Mouse (Mus musculus) lung, embryonic 14.5 days (tissue): ENCODE data around the gene Gm5039. TPM values are rescaled to one million over a fixed set of nuclear protein-coding genes. Genes with fewer than 3 reads are reported as not detected.
"Not testable (repeated sequence)": the region's sequence is repeated elsewhere in the genome, so short reads cannot be mapped to it uniquely, and the experiment has no call there.

Source experiments
- ATAC-seq: fragments of 200-750 bp; cut with Nextera tagmentation; 2 replicates; pipeline ENCODE4 v1.8.0; 2017; ENCODE audit warnings: mild to moderate bottlenecking, moderate TSS enrichment, moderate library complexity; ENCODE audit not compliant: insufficient read depth
- DNase-seq: peaks from one replicate; pipeline ENCODE4 v3.0.0-alpha.2; 2015
- H3K27ac ChIP-seq: fragments of 300-500 bp; sonication (generic); 2 replicates; pipeline ENCODE4 v1.5.1; 2014; ENCODE audit warnings: low read depth, mild to moderate bottlenecking, moderate library complexity
- H3K27me3 ChIP-seq: fragments of 300-500 bp; sonication (generic); 2 replicates; pipeline ENCODE4 v1.6.1; 2014; ENCODE audit warnings: low read length, control low read depth; ENCODE audit not compliant: insufficient read depth
- H3K36me3 ChIP-seq: fragments of 300-500 bp; sonication (generic); 2 replicates; pipeline ENCODE4 v1.6.1; 2014; ENCODE audit warnings: control low read depth; ENCODE audit not compliant: insufficient read depth
- H3K4me1 ChIP-seq: fragments of 300-500 bp; sonication (generic); 2 replicates; pipeline ENCODE4 v1.6.1; 2014; ENCODE audit warnings: antibody characterized with exemption, control low read depth; ENCODE audit not compliant: insufficient read depth
- H3K4me2 ChIP-seq: fragments of 300-500 bp; sonication (generic); 2 replicates; pipeline ENCODE4 v1.6.1; 2014; ENCODE audit warnings: mild to moderate bottlenecking
- H3K4me3 ChIP-seq: fragments of 300-500 bp; sonication (generic); 2 replicates; pipeline ENCODE4 v1.5.1; 2014; ENCODE audit warnings: low read depth, low read length
- H3K9ac ChIP-seq: fragments of 300-500 bp; sonication (generic); 2 replicates; pipeline ENCODE4 v1.6.1; 2014
- H3K9me3 ChIP-seq: fragments of 300-500 bp; sonication (generic); 2 replicates; pipeline ENCODE4 v1.6.1; 2016; ENCODE audit warnings: low read depth, low read length, control low read depth
- CTCF ChIP-seq: IDR thresholded peaks from 2 replicates; pipeline ENCODE4 v1.5.1; 2016; ENCODE audit warnings: antibody characterized with exemption, low read depth
- WGBS: fragments of 180-500 bp; shearing (Covaris S2); extraction: QIAGEN DNeasy Blood & Tissue Kit; methylation state at CpG from one replicate; pipeline ENCODE4 v1.1.7; 2014; 5-methylcytosine and 5-hydroxymethylcytosine counted together
- polyA plus RNA-seq: library from polyadenylated mRNA; unstranded; fragments of >200 nt; fragmentation: Nextera tagmentation; extraction: Ambion mirVana; gene quantifications from 2 replicates; pipeline ENCODE4 v1.2.1, GENCODE M21; 2014

The Gm5039 gene
- polyA plus RNA-seq, 1 experiment from 2014 or later: not detected

GRCm38 (mm10) chr12:88360441-88361119 lies 36.8 kb upstream of the Gm5039 start, which contains the start of gene Adck1:
TSS of gene Adck1 (plus strand) at chr12:88360554.
- WGBS: under 1% methylated on average over 38 of the region's 38 CpGs
- H3K36me3 ChIP-seq: no peaks in the 10 kb centered on the region
- peak; percentile 99 for ATAC-seq

GRCm38 (mm10) chr12:88354182-88354702 lies 30.4 kb upstream of the Gm5039 start:
- 18% methylated on average over 41 of the region's 41 CpGs for WGBS
- peak; percentile 69; the same call in 1 of the 2 replicates for ATAC-seq
- no peaks in the 10 kb centered on the region for H3K4me1 ChIP-seq
- no peak overlapping the region for H3K27ac ChIP-seq
- H3K4me2 ChIP-seq: peak overlapping the region; percentile 57
- TF ChIP-seq CTCF: no peak
- H3K27me3 ChIP-seq: no peaks in the 10 kb centered on the region
- H3K9ac ChIP-seq: peak overlapping the region; percentile 41
- peak; percentile 11 for DNase-seq
- H3K36me3 ChIP-seq: no peaks in the 10 kb centered on the region
- no peaks in the 10 kb centered on the region for H3K9me3 ChIP-seq
- peak overlapping the region; percentile 31 for H3K4me3 ChIP-seq

More at GRCm38 (mm10) chr12:88360441-88361119, 36.8 kb upstream of the Gm5039 start, which contains the start of gene Adck1:
- peak within 1 kb of the TSS; percentile 71 for H3K4me3 ChIP-seq
- no peaks in the 10 kb centered on the region for H3K27me3 ChIP-seq
- DNase-seq: peak; percentile 95
- H3K27ac ChIP-seq: no peak within 1 kb of the TSS
- no peak for TF ChIP-seq CTCF
- H3K4me1 ChIP-seq: no peaks in the 10 kb centered on the region
- no peaks in the 10 kb centered on the region for H3K9me3 ChIP-seq
- peak within 1 kb of the TSS; percentile 86 for H3K4me2 ChIP-seq
- peak within 1 kb of the TSS; percentile 74 for H3K9ac ChIP-seq

GRCm38 (mm10) chr12:88341286-88341685 lies 17.5 kb upstream of the Gm5039 start:
- not testable (repeated sequence) for H3K27ac ChIP-seq, H3K27me3 ChIP-seq, H3K36me3 ChIP-seq, H3K9me3 ChIP-seq, H3K9ac ChIP-seq, ATAC-seq, H3K4me3 ChIP-seq, H3K4me2 ChIP-seq, DNase-seq, H3K4me1 ChIP-seq
- WGBS: 51% methylated on average over 2 of the region's 2 CpGs

- H3K9ac ChIP-seq, H3K36me3 ChIP-seq, H3K9me3 ChIP-seq, H3K27ac ChIP-seq, ATAC-seq, H3K4me1 ChIP-seq, DNase-seq, H3K4me3 ChIP-seq, H3K4me2 ChIP-seq, H3K27me3 ChIP-seq: not testable (repeated sequence)
- 67% methylated on average over 4 of the region's 4 CpGs for WGBS
These were observed 13.0 kb upstream of the Gm5039 start for GRCm38 (mm10) chr12:88336662-88337413.

GRCm38 (mm10) chr12:88314556-88314955 lies 9.3 kb downstream of the Gm5039 start:
- no peak for TF ChIP-seq CTCF
- H3K36me3 ChIP-seq: no peaks in the 10 kb centered on the region
- no peaks in the 10 kb centered on the region for H3K9me3 ChIP-seq
- no peak overlapping the region for H3K4me2 ChIP-seq
- ATAC-seq (no peak), DNase-seq (no peak)
- no peaks in the 10 kb centered on the region for H3K27me3 ChIP-seq
- H3K4me3 ChIP-seq: no peak overlapping the region
- H3K9ac ChIP-seq: no peak overlapping the region
- no peaks in the 10 kb centered on the region for H3K4me1 ChIP-seq
- 77% methylated on average over 3 of the region's 3 CpGs for WGBS
- no peak overlapping the region for H3K27ac ChIP-seq

DNA sequence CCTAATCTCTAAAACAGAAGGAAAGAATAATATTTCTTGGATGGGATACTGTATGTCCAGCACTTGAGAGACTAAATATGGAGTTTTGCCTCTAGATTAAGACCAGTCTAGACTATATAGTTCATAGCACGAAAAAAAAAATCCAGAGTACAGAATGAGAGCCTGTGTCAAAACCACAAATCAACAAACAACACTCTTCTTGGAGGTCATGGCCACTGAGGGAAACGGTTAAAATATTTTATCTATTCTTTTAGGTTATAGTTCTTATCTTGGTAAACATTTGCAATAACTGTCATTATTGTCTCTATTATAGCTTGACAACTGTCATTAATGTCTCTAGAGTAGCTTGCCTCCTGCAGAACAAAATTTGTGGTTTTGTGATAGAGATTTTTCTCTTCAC lies 26.7 kb downstream of the Gm5039 start:
- not testable (repeated sequence) for H3K9me3 ChIP-seq, H3K27ac ChIP-seq, ATAC-seq, H3K4me2 ChIP-seq, H3K36me3 ChIP-seq, H3K4me3 ChIP-seq, H3K27me3 ChIP-seq, DNase-seq, H3K4me1 ChIP-seq, H3K9ac ChIP-seq
- WGBS: 79% methylated on average over 2 of the region's 2 CpGs

DNA sequence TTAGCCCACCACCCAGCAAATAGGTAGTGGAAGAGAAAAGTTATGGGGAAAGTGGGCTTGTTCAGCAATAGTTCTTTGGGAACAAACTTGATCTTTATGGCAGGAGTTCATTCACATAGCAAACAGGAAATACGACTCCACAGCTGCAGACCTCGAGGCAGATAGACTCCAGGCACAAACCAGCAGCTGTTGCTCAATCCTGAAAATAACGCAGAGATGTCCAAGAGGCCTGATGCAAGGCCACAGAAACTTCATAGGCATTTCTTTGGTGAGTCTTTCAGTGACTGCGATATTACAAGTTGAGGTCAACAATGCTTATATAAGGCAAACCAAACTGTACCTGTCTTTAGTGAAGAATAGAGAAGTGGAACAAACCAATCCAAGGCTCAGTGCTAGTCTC lies 30.7 kb downstream of the Gm5039 start:
- WGBS: 62% methylated on average over 4 of the region's 4 CpGs

DNA sequence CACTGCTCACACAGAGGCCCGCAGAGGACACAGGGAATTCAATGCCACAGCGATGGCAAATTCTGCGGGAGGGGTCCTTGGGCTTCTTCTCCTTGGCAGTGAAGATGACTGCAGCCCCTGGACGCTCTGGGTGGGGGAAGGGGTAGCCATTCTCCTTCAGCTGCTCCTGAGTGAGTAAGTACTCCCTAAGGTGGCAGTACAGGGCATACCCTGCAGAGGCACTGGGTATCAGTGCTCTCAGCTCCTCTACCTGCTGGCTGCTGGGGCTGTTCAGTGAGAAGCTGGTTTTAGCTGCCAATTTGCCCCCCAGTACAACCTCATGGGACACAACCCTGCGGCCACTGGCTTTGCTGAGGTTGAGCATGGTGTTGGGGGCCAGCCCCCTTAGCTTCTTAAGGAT lies 38.6 kb downstream of the Gm5039 start:
- not testable (repeated sequence) for H3K36me3 ChIP-seq, H3K27me3 ChIP-seq, H3K4me1 ChIP-seq, H3K27ac ChIP-seq, H3K4me2 ChIP-seq, H3K4me3 ChIP-seq, DNase-seq, H3K9ac ChIP-seq, H3K9me3 ChIP-seq, ATAC-seq
- 90% methylated on average over 4 of the region's 5 CpGs for WGBS

More for the DNA sequence above, 30.7 kb downstream of the Gm5039 start:
- H3K9me3 ChIP-seq, DNase-seq, H3K9ac ChIP-seq, H3K4me1 ChIP-seq, ATAC-seq, H3K4me3 ChIP-seq, H3K27me3 ChIP-seq, H3K4me2 ChIP-seq, H3K27ac ChIP-seq, H3K36me3 ChIP-seq: not testable (repeated sequence)

DNA sequence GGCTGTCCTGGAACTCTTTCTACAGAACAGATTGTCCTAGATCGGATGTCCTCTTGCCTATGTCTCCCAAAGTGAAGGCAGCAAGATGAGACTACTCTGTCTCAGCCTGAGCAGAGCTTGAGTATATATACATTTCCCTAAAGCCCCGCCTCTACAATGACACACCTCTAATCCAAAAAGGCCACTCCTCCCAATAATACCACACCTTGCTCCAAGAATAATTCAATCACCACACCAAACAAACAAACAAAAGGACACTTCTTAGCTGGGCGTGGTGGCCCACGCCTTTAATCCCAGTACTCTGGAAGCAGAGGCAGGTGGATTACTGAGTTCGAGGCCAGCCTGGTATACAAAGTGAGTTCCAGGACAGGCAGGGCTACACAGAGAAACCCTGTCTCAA lies 49.4 kb downstream of the Gm5039 start, which contains the start of gene Gm5662:
TSS of gene Gm5662 (minus strand) at position 101 of the 400 bp plus-strand sequence.
- not testable (repeated sequence) for H3K4me2 ChIP-seq, ATAC-seq, H3K27me3 ChIP-seq, DNase-seq, H3K4me1 ChIP-seq, H3K27ac ChIP-seq, H3K36me3 ChIP-seq, H3K9ac ChIP-seq, H3K4me3 ChIP-seq, H3K9me3 ChIP-seq
- WGBS: 78% methylated on average over 5 of the region's 5 CpGs
